Mouse (Mus musculus) left cerebral cortex, postnatal 10 days (tissue): ENCODE data around the gene Prrc2a. TPM values are rescaled to one million over a fixed set of nuclear protein-coding genes. Genes with fewer than 3 reads are reported as not detected.

Source experiments
- microRNA-seq: library from miRNA; unstranded; fragments of <30 nt; microRNA quantifications from one replicate; pipeline ENCODE4 v1.2.0, GENCODE M21; 2022
- total RNA-seq, 2 experiments: library from RNA; stranded (reverse); gene quantifications; 2 replicates each; pipeline ENCODE4 v1.2.3; 2021

Gene Prrc2a
- total RNA-seq, 2 experiments from 2014 or later = 261 to 270 TPM

Small RNA genes lying within 50 kb of the gene (microRNA-seq; reads per million reads assigned to microRNA genes)
- gene Mir6973a = not detected
- not detected for gene Mir6974

Other genes with a start within 250 kb of the Prrc2a start
- 10 to 100 TPM; 23.8 to 27.3 TPM for gene Neu1, start 233.6 kb downstream of the Prrc2a start, total RNA-seq
- 1 to 10 TPM; 1.2 to 2.0 TPM for gene Hspa1b, start 205.7 kb downstream of the Prrc2a start, total RNA-seq
- gene Gm20481, start 195.0 kb downstream of the Prrc2a start, total RNA-seq = not detected
- gene Hspa1a, start 192.7 kb downstream of the Prrc2a start, total RNA-seq = 1 to 10 TPM; 3.0 to 5.4 TPM
- gene Hspa1l, start 192.2 kb downstream of the Prrc2a start, total RNA-seq = under 1 TPM in 1 of 2 experiments, not detected in 1; 0.20 TPM
- 10 to 100 TPM; 25.4 to 27.2 TPM for gene Lsm2, start 183.0 kb downstream of the Prrc2a start, total RNA-seq
- gene Vars, start 163.9 kb downstream of the Prrc2a start, total RNA-seq = 10 to 100 TPM; 55.1 to 56.7 TPM
- under 1 TPM; 0.18 to 0.19 TPM for gene Vwa7, start 148.3 kb downstream of the Prrc2a start, total RNA-seq
- gene Sapcd1, start 136.9 kb downstream of the Prrc2a start, total RNA-seq = 1 to 10 TPM in 1 of 2 experiments, under 1 TPM in 1; 0.83 to 1.0 TPM
- gene Msh5, start 118.2 kb downstream of the Prrc2a start, total RNA-seq = under 1 TPM; 0.81 to 0.97 TPM
- 10 to 100 TPM; 14.3 to 15.8 TPM for gene Clic1, start 114.9 kb downstream of the Prrc2a start, total RNA-seq
- gene Ddah2, start 105.9 kb downstream of the Prrc2a start, total RNA-seq = 10 to 100 TPM; 26.3 to 31.1 TPM
- not detected for gene Ly6g6c, start 99.5 kb downstream of the Prrc2a start, total RNA-seq
- gene Mpig6b, start 98.7 kb downstream of the Prrc2a start, total RNA-seq = not detected
- gene Ly6g6e, start 88.0 kb downstream of the Prrc2a start, total RNA-seq = 1 to 10 TPM; 1.6 to 2.3 TPM
- 1 to 10 TPM in 1 of 2 experiments, not detected in 1; 1.1 TPM for gene Ly6g6d, start 86.8 kb downstream of the Prrc2a start, total RNA-seq
- not detected for gene Ly6g6f, start 79.3 kb downstream of the Prrc2a start, total RNA-seq
- 10 to 100 TPM; 84.4 to 91.5 TPM for gene Abhd16a, start 75.6 kb downstream of the Prrc2a start, total RNA-seq
- not detected for gene Ly6g5c, start 56.6 kb downstream of the Prrc2a start, total RNA-seq
- under 1 TPM; 0.58 to 0.81 TPM for gene Ly6g5b, start 49.5 kb downstream of the Prrc2a start, total RNA-seq
- 10 to 100 TPM; 13.2 to 17.7 TPM for gene Gpank1, start 43.4 kb downstream of the Prrc2a start, total RNA-seq
- gene Csnk2b, start 42.8 kb downstream of the Prrc2a start, total RNA-seq = 100 to 1,000 TPM; 196 to 210 TPM
- 10 to 100 TPM; 23.8 to 24.6 TPM for gene D17H6S53E, start 38.5 kb downstream of the Prrc2a start, total RNA-seq
- under 1 TPM in 1 of 2 experiments, not detected in 1; 0.34 TPM for gene Apom, start 32.8 kb downstream of the Prrc2a start, total RNA-seq
- 100 to 1,000 TPM; 297 to 299 TPM for gene Bag6, start 29.7 kb downstream of the Prrc2a start, total RNA-seq
- gene Aif1, start 11.2 kb upstream of the Prrc2a start, total RNA-seq = 10 to 100 TPM in 1 of 2 experiments, 1 to 10 TPM in 1; 8.0 to 12.5 TPM
- gene Lst1, start 23.5 kb upstream of the Prrc2a start, total RNA-seq = 10 to 100 TPM; 13.7 to 14.9 TPM
- 1 to 10 TPM in 1 of 2 experiments, under 1 TPM in 1; 0.77 to 1.4 TPM for gene Ltb, start 29.5 kb upstream of the Prrc2a start, total RNA-seq
- gene Tnf, start 37.1 kb upstream of the Prrc2a start, total RNA-seq = under 1 TPM in 1 of 2 experiments, not detected in 1; 0.19 TPM
- 1 to 10 TPM in 1 of 2 experiments, under 1 TPM in 1; 0.51 to 1.1 TPM for gene Lta, start 40.5 kb upstream of the Prrc2a start, total RNA-seq
- gene Gm16181, start 55.9 kb upstream of the Prrc2a start, total RNA-seq = not detected
- gene Atp6v1g2, start 68.8 kb upstream of the Prrc2a start, total RNA-seq = 100 to 1,000 TPM; 329 to 351 TPM
- gene Nfkbil1, start 70.9 kb upstream of the Prrc2a start, total RNA-seq = 10 to 100 TPM; 12.7 to 14.6 TPM
- 100 to 1,000 TPM; 255 to 261 TPM for gene Ddx39b, start 76.8 kb upstream of the Prrc2a start, total RNA-seq
- gene H2-D1, start 97.8 kb upstream of the Prrc2a start, total RNA-seq = 10 to 100 TPM; 18.2 to 21.5 TPM
- gene H2-Q1, start 155.5 kb upstream of the Prrc2a start, total RNA-seq = under 1 TPM; 0.67 to 0.81 TPM
- gene H2-Q2, start 177.3 kb upstream of the Prrc2a start, total RNA-seq = 1 to 10 TPM; 1.7 to 1.8 TPM
- gene H2-Q4, start 214.7 kb upstream of the Prrc2a start, total RNA-seq = 1 to 10 TPM in 1 of 2 experiments, under 1 TPM in 1; 0.56 to 1.4 TPM